Mouse (Mus musculus): ENCODE data around the gene Sprtn. TPM values are rescaled to one million over a fixed set of nuclear protein-coding genes. Genes with fewer than 3 reads are reported as not detected.
A peak's percentile ranks its signal among the peaks of the same experiment; 100 is the strongest.

Sprtn gene
- total RNA-seq, 2 experiments from 2014 or later: 15.9 to 20.2 TPM

- ATAC-seq (replicated peaks; ENCODE audit: low FRiP score, poor library complexity, severe bottlenecking): no peak
Observed at GRCm38 (mm10) chr8:124898251-124898905, 692 bp downstream of the Sprtn start.

DNA sequence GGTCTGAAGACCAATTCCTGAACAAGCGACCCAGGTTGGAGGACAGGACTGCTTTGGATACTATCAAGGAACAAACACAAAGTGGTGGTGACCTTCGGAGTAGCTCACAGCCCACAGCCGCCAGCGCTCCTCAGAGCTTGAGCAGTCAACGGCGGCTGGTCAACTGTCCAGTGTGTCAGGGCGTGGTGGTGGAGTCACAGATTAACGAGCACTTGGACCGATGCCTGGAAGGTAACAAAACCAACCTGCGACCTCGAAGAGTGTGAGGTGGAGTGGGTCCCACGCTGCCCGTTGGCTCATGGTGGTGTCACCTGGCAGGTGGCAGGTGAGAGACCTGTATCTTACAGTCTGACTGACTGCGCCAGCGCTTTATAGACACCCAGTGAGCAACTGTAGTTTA lies 5.5 kb downstream of the Sprtn start:
- no peak for ATAC-seq (replicated peaks; ENCODE audit: low FRiP score, poor library complexity, severe bottlenecking)

DNA sequence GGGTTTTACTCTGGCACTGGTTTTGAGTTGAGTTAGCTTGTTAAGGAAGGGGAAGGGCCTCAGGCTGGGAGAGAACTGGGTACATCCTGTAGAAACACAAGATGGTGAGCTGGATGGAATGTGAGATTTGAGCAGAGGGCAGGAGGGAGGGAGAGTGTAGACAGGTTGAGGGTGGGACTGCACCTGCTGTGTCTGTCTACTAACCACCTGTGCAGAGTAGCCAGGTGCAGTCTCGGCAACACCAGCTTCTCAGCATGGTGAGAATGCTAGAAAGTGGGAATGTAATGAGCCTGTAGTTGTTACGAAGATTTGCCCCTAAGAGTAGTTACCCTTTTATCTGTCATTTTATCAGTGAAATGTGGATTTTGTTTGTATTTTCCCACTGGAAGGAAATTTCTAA lies 7.8 kb downstream of the Sprtn start:
- ATAC-seq (replicated peaks; ENCODE audit: low FRiP score, poor library complexity, severe bottlenecking): no peak

- ATAC-seq (replicated peaks; ENCODE audit: low FRiP score, poor library complexity, severe bottlenecking): no peak
Observed at GRCm38 (mm10) chr8:124909936-124910335, 12.2 kb downstream of the Sprtn start.

DNA sequence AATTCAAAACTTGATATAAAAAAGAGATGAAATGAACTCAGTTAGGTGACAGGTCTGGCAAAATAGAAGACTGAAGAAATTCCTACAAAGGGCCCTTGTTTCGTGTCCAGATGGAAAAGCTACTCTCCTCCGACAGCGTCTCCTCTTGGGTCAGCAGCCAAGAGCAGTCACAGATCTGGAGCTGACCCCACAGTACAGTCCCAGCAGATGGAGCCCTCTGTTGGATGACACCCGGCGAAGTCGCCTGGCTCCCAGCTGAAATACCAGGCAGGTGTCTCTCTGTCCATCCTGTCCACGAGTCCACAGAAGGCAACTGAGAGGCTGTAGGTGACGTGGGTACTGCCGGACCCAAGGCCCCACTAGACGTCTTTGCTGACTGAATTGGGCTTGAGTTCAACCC lies 12.7 kb downstream of the Sprtn start:
- no peak for ATAC-seq (replicated peaks; ENCODE audit: low FRiP score, poor library complexity, severe bottlenecking)

DNA sequence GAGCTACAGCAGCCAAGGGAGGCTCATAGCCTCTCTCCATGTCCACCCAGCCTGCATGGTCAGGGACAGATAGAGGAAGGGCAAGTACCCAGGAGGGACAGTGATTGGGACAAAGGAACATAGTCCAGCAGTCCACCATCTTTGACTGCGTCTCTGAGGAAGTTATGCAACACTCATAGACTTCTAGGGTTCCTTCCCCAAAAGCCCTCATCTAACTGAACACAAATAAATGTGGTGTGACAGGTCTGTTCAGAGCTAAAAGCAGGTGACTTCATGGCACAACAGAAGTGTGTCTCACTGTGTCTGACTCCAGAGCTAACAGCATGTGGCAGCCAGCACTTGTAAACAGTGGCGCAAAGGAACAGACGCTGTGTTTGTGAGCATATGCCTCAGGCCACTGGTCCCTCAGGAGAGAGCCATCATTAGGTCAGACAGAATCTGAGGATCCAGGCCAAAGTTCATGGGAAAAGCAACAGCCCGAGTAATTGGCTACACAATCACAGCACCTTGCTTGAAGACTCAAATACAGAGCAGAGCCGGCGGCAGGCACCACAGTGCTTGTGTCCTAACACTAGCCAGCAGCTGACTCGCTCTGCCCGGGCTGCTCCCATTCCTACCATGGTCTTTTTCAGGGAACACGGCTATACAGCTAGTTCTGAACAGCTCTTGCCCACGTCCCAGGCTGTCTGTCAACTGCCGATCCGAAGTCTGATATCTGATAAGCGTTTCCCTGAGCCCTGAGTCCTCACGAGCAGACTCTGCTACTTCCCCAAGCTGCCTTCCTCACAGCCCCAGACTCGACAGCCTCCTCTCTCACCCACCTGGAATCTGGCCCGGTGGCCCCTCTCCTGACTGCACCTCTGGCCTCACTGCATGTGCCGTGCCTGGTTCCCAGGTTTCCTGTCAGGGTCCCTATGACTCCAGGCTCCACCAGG lies 14.5 kb downstream of the Sprtn start:
- ATAC-seq (replicated peaks; ENCODE audit: low FRiP score, poor library complexity, severe bottlenecking): 0 out of 2 replicates have a peak, but pooled peaks have one; percentile 26

DNA sequence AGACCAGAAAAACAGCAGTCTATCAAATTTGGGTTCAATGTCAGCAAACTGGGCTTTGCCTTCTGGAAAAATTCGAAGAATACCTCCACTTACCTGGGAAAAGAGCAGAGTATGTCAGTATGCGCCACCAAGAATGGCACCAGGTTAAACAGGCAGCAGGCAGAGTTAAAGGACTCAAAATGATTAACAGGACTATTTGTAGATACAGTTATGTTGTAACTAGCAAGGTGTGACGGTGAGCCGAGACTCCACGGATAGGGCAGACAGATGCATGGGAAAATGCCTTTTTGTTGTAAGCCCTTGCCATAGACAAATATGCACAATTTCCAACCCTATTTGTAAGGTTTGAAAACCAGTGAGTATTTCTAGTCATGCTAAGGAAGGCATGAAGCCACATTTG lies 16.4 kb downstream of the Sprtn start:
- no peak for ATAC-seq (replicated peaks; ENCODE audit: low FRiP score, poor library complexity, severe bottlenecking)

GRCm38 (mm10) chr8:124917741-124918484 lies 20.2 kb downstream of the Sprtn start:
- ATAC-seq (replicated peaks; ENCODE audit: low FRiP score, poor library complexity, severe bottlenecking): no peak

GRCm38 (mm10) chr8:124921369-124922279 lies 23.9 kb downstream of the Sprtn start:
- no peak for ATAC-seq (replicated peaks; ENCODE audit: low FRiP score, poor library complexity, severe bottlenecking)

DNA sequence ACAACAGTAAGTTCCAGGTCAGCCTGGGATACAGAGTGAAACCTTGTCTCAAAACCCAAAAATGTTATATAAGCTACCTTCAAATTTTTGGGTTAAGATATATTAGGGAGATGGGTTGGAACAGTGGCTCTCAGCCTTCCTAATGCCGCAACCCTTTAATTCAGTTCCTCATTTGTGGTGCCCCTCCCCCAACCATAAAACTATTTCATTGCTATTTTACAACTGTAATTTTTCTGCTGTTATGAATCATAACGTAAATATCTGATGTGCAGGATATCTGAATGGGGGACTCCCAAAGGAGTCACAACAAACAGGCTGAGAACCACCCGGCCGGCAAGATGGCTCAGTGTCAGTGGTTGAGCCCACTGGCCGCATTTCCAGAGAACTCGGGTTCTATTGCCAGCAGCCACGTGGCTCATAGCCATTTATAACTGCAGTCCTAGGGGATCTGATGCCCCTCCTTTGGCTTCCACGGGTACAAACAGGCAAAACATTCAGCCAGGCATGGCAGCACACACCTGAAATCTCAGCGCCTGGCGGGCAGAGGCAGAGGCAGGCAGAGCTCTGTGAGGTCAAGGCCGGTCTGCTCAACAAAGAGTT lies 24.9 kb downstream of the Sprtn start:
- no peak for ATAC-seq (replicated peaks; ENCODE audit: low FRiP score, poor library complexity, severe bottlenecking)

- no peak for ATAC-seq (replicated peaks; ENCODE audit: low FRiP score, poor library complexity, severe bottlenecking)
Observed at GRCm38 (mm10) chr8:124923971-124924652, 26.4 kb downstream of the Sprtn start.

DNA sequence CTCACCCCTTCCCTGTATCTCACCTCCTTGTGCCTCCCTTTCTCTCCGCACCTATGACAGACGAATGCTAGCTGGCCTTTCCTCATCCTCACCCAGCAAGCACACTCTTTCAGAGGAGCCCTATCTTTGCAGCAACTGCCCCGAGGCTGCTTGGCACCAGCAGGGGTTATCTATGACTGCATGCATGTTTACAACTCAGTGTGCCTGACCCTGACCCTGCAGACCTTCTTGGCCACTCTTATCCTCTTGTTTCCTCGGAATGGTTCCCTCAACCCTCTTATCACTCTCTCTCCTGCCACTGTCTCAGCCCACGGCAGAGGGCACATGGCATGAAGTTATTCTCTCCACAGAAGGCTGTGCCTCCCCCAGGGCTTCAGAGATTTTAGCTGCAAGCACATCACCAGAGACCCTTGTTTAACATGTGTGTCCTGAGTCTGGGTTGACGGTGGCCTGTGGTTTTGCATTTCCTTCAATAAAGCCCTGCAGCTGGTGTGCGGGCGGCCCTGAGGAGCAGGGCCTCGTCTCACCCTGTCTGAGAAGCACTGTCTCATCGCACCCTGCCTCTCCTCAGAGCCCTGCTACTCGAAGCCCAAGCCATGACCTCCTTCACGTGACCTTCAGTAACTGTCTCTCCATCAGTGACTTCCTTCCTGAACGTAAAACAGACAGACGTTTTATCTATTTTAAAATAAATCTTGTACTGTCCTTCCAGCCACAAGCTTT lies 28.0 kb downstream of the Sprtn start:
- no peak for ATAC-seq (replicated peaks; ENCODE audit: low FRiP score, poor library complexity, severe bottlenecking)

DNA sequence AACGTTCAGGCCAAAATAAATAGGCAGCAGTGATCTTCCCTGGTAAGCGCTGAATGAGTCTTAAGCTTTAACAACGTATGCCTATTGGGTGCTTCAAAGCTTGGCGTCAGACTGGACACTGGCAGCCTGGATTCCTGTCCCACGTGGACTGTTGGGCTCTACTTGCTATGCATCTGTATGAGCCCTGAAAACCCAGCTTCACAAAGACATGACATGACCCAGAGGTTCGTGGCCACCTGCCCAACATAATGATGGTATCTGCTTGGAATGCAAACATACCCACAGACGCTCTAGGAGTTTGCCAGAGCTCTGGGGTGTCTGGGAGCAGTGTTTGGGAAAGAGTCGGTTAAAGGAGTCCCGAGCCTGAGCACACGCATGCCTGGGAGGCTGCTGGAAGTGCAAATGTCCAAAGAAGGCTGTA lies 28.7 kb downstream of the Sprtn start:
- no peak for ATAC-seq (replicated peaks; ENCODE audit: low FRiP score, poor library complexity, severe bottlenecking)

DNA sequence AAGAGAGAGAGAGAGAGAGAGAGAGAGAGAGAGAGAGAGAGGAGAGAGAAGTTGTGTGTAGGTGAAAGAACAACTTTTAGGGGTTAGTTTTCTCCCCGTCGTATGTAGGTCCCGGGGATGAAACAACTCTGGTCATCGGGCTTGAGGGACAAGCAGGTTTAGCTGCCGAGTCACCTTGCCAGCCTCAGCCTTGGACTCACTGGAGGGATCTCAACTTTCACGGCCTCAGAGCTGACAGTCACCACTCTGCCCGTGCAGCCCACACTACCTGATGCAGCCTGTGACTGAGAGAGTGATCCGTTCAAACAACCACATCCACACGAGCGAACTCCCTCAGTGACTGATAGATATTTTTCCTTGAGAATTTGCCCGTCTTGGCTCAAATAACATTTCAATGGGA lies 31.3 kb downstream of the Sprtn start:
- ATAC-seq (replicated peaks; ENCODE audit: low FRiP score, poor library complexity, severe bottlenecking): no peak

DNA sequence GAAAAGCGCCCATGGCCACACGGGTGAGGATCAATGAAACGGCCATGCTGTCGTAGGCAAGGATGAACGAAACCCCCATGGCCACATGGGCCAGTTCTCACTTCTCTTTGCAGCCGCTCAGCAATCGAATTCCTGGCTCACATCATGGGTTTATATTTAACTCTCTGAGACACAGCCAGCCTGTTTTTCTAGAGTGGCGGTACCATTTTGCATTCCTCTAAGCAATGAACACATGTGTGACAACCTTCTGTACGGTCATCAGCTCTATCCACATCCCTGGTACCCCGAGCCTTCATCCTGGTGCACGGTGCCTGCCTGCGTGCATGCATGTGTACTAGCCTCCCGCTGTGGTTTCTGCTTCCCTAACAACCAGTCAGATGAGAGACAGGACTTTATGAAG lies 32.4 kb downstream of the Sprtn start:
- ATAC-seq (replicated peaks; ENCODE audit: low FRiP score, poor library complexity, severe bottlenecking): no peak

GRCm38 (mm10) chr8:124930649-124931048 lies 33.0 kb downstream of the Sprtn start:
- ATAC-seq (replicated peaks; ENCODE audit: low FRiP score, poor library complexity, severe bottlenecking): no peak

DNA sequence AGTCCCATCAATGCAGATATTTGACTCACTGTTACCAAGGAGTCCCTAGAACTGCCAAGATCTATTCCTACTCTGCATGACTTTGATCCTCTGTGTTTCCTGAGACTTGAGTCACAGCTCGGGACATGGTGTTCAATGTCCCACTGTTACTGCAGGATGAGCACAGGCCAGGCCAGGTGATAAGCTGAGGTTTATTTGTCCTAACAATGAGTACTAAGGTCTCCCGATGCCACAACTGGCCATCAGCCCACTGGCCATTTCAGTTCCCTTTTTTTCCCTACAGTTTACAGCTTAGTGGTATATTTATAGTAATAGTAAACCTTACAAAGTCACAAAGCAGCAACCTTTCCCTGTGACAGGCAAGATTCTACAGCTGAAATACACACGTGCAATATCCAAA lies 34.7 kb downstream of the Sprtn start:
- ATAC-seq (replicated peaks; ENCODE audit: low FRiP score, poor library complexity, severe bottlenecking): no peak

GRCm38 (mm10) chr8:124935116-124935515 lies 37.4 kb downstream of the Sprtn start:
- no peak for ATAC-seq (replicated peaks; ENCODE audit: low FRiP score, poor library complexity, severe bottlenecking)

Data from erythroid progenitor cell, adult 5-6 weeks (primary cell).